ENCODE assay signal across 8 mouse cellular contexts in the genomic region with DNA sequence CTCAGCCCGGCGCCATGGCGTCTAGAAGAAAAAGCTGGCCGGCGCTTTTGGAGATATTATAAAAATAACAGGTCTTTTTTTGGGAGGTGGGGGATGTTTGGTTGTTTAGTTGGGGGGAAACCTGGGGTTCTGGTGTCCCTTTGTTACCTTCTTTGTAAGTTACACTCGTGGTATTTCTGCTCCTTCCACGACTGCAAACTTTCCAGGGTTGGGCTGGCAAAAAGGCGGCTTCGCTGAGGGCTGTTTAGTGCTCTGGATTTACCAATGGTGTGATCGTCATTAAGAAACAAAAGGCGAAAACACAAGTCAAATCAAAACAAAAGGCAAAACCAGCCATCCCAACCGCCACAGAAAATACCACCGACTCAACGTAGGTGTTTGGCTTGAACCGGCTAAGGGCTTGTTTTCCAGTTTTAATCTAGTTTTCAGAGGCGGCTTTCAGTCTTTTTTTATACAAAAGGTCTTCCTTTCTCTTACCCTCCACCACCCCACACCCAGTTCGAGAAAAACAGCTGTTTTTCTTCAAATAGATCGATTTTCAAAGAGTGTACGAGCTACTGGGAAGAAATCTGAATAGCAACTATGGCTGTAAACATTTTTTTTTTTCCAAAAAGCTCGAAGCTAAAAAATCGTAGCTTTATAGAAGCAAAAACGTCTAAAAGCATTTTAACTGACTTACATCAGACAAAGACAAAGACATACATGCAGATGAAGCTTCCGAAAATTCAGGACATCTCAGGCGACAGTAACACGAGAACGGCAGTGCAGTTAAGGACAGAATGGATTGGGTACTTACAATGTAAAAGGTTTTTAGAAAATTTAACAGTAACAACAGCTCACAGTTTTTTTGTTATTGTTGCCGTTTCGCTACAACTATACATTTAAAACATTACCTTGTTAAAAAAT. TPM values are rescaled to one million over a fixed set of nuclear protein-coding genes. Genes with fewer than 3 reads are reported as not detected.
DNase-seq lines count a peak whose midpoint lies in the region; ATAC-seq and TF ChIP-seq lines count a peak whose summit lies in the region.

No protein-coding gene starts in this region.

- peak overlapping the region; percentile 99 for H3K27ac ChIP-seq in kidney, adult 2 months (ENCODE audit: insufficient read depth, low read depth, low read length)
- H3K27ac ChIP-seq in bone marrow macrophage, adult 2 months (ENCODE audit: insufficient read depth, low read depth, low read length), result peak overlapping the region; percentile 99
- peak overlapping the region; percentile 100 for H3K27ac ChIP-seq in heart, embryonic 14.5 days (replicated peaks in 1 of 2; ENCODE audit: control insufficient read depth in 1 of 2, insufficient read depth in 1 of 2, low read depth in 2 of 2, low read length in 2 of 2)
- H3K27ac ChIP-seq in limb, embryonic 13.5 days, result peak overlapping the region; percentile 100
- peak overlapping the region; percentile 100 for H3K27ac ChIP-seq in neural tube, embryonic 12.5 days

- no peaks in the 10 kb centered on the region for H3K27me3 ChIP-seq in kidney, adult 2 months (replicated peaks; ENCODE audit: control insufficient read depth, insufficient read depth, low read length)
- no peaks in the 10 kb centered on the region for H3K27me3 ChIP-seq in heart, embryonic 14.5 days (ENCODE audit: control insufficient read depth, insufficient read depth, low read length)
- H3K27me3 ChIP-seq in limb, embryonic 13.5 days, result no peaks in the 10 kb centered on the region
- H3K27me3 ChIP-seq in neural tube, embryonic 12.5 days (replicated peaks), result no peaks in the 10 kb centered on the region

- peak; percentile 48 for DNase-seq in kidney, adult 2 months
- DNase-seq in kidney, postnatal 25 days, result no peak
- no peak for DNase-seq in layer of hippocampus, adult 9-10 months (ENCODE audit: low spot score)
- no peak for DNase-seq in left cerebral cortex, adult 11 months (ENCODE audit: low spot score)

- no peaks in the 10 kb centered on the region; the same call in 1 of the 2 replicates for H3K36me3 ChIP-seq in kidney, adult 2 months (ENCODE audit: control insufficient read depth, insufficient read depth, low read length)
- H3K36me3 ChIP-seq in heart, embryonic 14.5 days (ENCODE audit: control insufficient read depth, insufficient read depth, low read length), result peaks cover 10% of the 10 kb centered on the region
- H3K36me3 ChIP-seq in limb, embryonic 13.5 days, result peaks cover 12% of the 10 kb centered on the region; the same call in 1 of the 2 replicates
- peaks cover 8% of the 10 kb centered on the region; the same call in 1 of the 2 replicates for H3K36me3 ChIP-seq in neural tube, embryonic 12.5 days

- WGBS in kidney, adult 2 months, result 2% methylated on average over 28 of the region's 28 CpGs
- WGBS in heart, embryonic 14.5 days, result 2% methylated on average over 28 of the region's 28 CpGs
- WGBS in limb, embryonic 13.5 days, result under 1% methylated on average over 28 of the region's 28 CpGs
- WGBS in neural tube, embryonic 12.5 days, result under 1% methylated on average over 28 of the region's 28 CpGs

- H3K9ac ChIP-seq in heart, embryonic 14.5 days (ENCODE audit: low read length), result peak overlapping the region; percentile 100
- peak overlapping the region; percentile 100 for H3K9ac ChIP-seq in limb, embryonic 13.5 days
- H3K9ac ChIP-seq in neural tube, embryonic 12.5 days, result peak overlapping the region; percentile 100

- peaks cover 28% of the 10 kb centered on the region for H3K4me1 ChIP-seq in kidney, adult 2 months (ENCODE audit: control insufficient read depth, insufficient read depth, low read length)
- peaks cover 7% of the 10 kb centered on the region for H3K4me1 ChIP-seq in bone marrow macrophage, adult 2 months (ENCODE audit: control insufficient read depth, insufficient read depth, low read length)
- peaks cover 47 to 56% of the 10 kb centered on the region in 2 experiments for H3K4me1 ChIP-seq in heart, embryonic 14.5 days (ENCODE audit: control insufficient read depth in 2 of 2, insufficient read depth in 2 of 2, low read length in 2 of 2)
- H3K4me1 ChIP-seq in limb, embryonic 13.5 days, result peaks cover 52% of the 10 kb centered on the region
- H3K4me1 ChIP-seq in neural tube, embryonic 12.5 days, result peaks cover 45% of the 10 kb centered on the region

- no peak for ATAC-seq in heart, embryonic 14.5 days (ENCODE audit: insufficient number of reproducible peaks, insufficient read depth, low FRiP score, low read depth)
- ATAC-seq in limb, embryonic 13.5 days (ENCODE audit: low FRiP score, low read depth), result no peak
- no peak for ATAC-seq in neural tube, embryonic 12.5 days (ENCODE audit: low FRiP score, low read depth)

- H3K4me3 ChIP-seq in kidney, adult 2 months (ENCODE audit: insufficient read depth, low read depth, low read length), result peak overlapping the region; percentile 63
- H3K4me3 ChIP-seq in bone marrow macrophage, adult 2 months (ENCODE audit: insufficient read depth, low read length), result peak overlapping the region; percentile 73
- peak overlapping the region; percentile 65 to 93 for H3K4me3 ChIP-seq in heart, embryonic 14.5 days (ENCODE audit: control insufficient read depth in 1 of 2, insufficient read depth in 1 of 2, low read depth in 1 of 2, low read length in 2 of 2)
- H3K4me3 ChIP-seq in limb, embryonic 13.5 days, result peak overlapping the region; percentile 94
- peak overlapping the region; percentile 89 for H3K4me3 ChIP-seq in neural tube, embryonic 12.5 days

- no peak for TF ChIP-seq POLR2A in kidney, adult 2 months (IDR thresholded peaks at IDR 0.05; ENCODE audit: low read depth, low read length)
- TF ChIP-seq POLR2A in bone marrow macrophage, adult 2 months (IDR thresholded peaks at IDR 0.05; ENCODE audit: borderline replicate concordance, low read depth, low read length), result no peak

- H3K9me3 ChIP-seq in heart, embryonic 14.5 days (ENCODE audit: control insufficient read depth, low read length), result no peaks in the 10 kb centered on the region
- no peaks in the 10 kb centered on the region for H3K9me3 ChIP-seq in limb, embryonic 13.5 days
- H3K9me3 ChIP-seq in neural tube, embryonic 12.5 days, result no peaks in the 10 kb centered on the region

- TF ChIP-seq CTCF in kidney, adult 2 months (conservative IDR thresholded peaks at IDR 0.05; ENCODE audit: insufficient read depth, insufficient read length, low read depth, low read length), result no peak
- no peak for TF ChIP-seq CTCF in bone marrow macrophage, adult 2 months (IDR thresholded peaks at IDR 0.05; ENCODE audit: low read depth, low read length)

- H3K4me2 ChIP-seq in heart, embryonic 14.5 days (ENCODE audit: low read length), result peak overlapping the region; percentile 95
- H3K4me2 ChIP-seq in limb, embryonic 13.5 days (replicated peaks), result peak overlapping the region; percentile 98
- H3K4me2 ChIP-seq in neural tube, embryonic 12.5 days (replicated peaks), result peak overlapping the region; percentile 100

RNA-seq across cellular contexts. Expression of gene Setd1b, which starts 2.0 kb away (rescaled TPM):
- 6.7 and 8.8 TPM in 2 replicates for polyA plus RNA-seq in kidney, adult 2 months (2012; rRNA removed)
- 27.3 and 28.2 TPM in 2 replicates for polyA plus RNA-seq in bone marrow macrophage, adult 2 months (2012; ENCODE audit: insufficient read depth, insufficient read length, missing spikeins)
- polyA plus RNA-seq in heart, embryonic 14.5 days (2014; fragmentation: Nextera tagmentation; extraction: Ambion mirVana), result 7.9 and 9.3 TPM in 2 replicates
- 11.1 and 12.0 TPM in 2 replicates for polyA plus RNA-seq in limb, embryonic 13.5 days (2015; fragmentation: Nextera tagmentation; extraction: Ambion mirVana)
- 12.9 and 13.0 TPM in 2 replicates for polyA plus RNA-seq in neural tube, embryonic 12.5 days (2016; fragmentation: Nextera tagmentation; extraction: Ambion mirVana)

RNA-seq across cellular contexts. Expression of gene Rhof, which starts 7.5 kb away (rescaled TPM):
- polyA plus RNA-seq in kidney, adult 2 months (2012; rRNA removed), result 12.1 and 13.4 TPM in 2 replicates
- 1.8 and 2.7 TPM in 2 replicates for polyA plus RNA-seq in bone marrow macrophage, adult 2 months (2012; ENCODE audit: insufficient read depth, insufficient read length, missing spikeins)
- polyA plus RNA-seq in heart, embryonic 14.5 days (2014; fragmentation: Nextera tagmentation; extraction: Ambion mirVana), result 0.99 and 2.0 TPM in 2 replicates
- 3.7 and 4.6 TPM in 2 replicates for polyA plus RNA-seq in limb, embryonic 13.5 days (2015; fragmentation: Nextera tagmentation; extraction: Ambion mirVana)
- polyA plus RNA-seq in neural tube, embryonic 12.5 days (2016; fragmentation: Nextera tagmentation; extraction: Ambion mirVana), result 2.4 and 2.9 TPM in 2 replicates

RNA-seq across cellular contexts. Expression of gene Psmd9, which starts 29.2 kb away (rescaled TPM):
- polyA plus RNA-seq in kidney, adult 2 months (2012; rRNA removed), result 34.2 and 35.1 TPM in 2 replicates
- 31.0 and 31.4 TPM in 2 replicates for polyA plus RNA-seq in bone marrow macrophage, adult 2 months (2012; ENCODE audit: insufficient read depth, insufficient read length, missing spikeins)
- polyA plus RNA-seq in heart, embryonic 14.5 days (2014; fragmentation: Nextera tagmentation; extraction: Ambion mirVana), result 53.0 and 64.3 TPM in 2 replicates
- 99.6 and 104 TPM in 2 replicates for polyA plus RNA-seq in limb, embryonic 13.5 days (2015; fragmentation: Nextera tagmentation; extraction: Ambion mirVana)
- polyA plus RNA-seq in neural tube, embryonic 12.5 days (2016; fragmentation: Nextera tagmentation; extraction: Ambion mirVana), result 74.1 and 77.7 TPM in 2 replicates

RNA-seq across cellular contexts. Expression of gene Hpd, which starts 42.6 kb away (rescaled TPM):
- polyA plus RNA-seq in kidney, adult 2 months (2012; rRNA removed), result 418 and 439 TPM in 2 replicates
- polyA plus RNA-seq in bone marrow macrophage, adult 2 months (2012; ENCODE audit: insufficient read depth, insufficient read length, missing spikeins), result not detected in 2 replicates
- polyA plus RNA-seq in heart, embryonic 14.5 days (2014; fragmentation: Nextera tagmentation; extraction: Ambion mirVana), result not detected in 2 replicates
- polyA plus RNA-seq in limb, embryonic 13.5 days (2015; fragmentation: Nextera tagmentation; extraction: Ambion mirVana), result not detected in 2 replicates
- polyA plus RNA-seq in neural tube, embryonic 12.5 days (2016; fragmentation: Nextera tagmentation; extraction: Ambion mirVana), result not detected in 2 replicates
